ENCODE assay signal across 29 mouse cellular contexts in the genomic region with DNA sequence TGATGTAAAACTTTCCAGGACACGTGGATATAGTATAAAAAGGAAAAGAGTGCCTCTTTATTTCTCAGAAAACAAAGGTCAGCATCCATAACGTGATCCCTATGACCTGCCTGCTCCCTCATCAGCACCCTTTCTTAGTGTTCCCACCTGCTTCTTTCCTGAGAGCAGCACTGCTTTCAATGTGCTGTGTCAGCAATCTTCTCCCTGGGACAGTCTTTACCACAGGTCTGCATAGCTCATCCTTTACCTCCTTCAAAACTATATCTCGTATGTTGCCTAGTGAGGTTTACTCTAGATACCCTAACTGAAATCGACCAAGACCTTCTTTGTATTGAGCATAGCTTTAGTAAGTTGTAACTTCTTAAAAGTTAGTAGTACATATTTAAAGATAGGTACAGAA. TPM values are rescaled to one million over a fixed set of nuclear protein-coding genes. Genes with fewer than 3 reads are reported as not detected.
"Had no signal": no experiment of that assay in that cellular context is flagged by ENCODE, and none has a peak within 500 bp of the region (broad histone marks: within the 10 kb centered on the region; RNA-seq: fewer than 3 reads in every experiment).

No protein-coding gene starts in this region.

- ATAC-seq: forebrain, embryonic 13.5 days; forebrain, embryonic 14.5 days; forebrain, embryonic 15.5 days; forebrain, embryonic 16.5 days; forebrain, postnatal 0 days had no signal

- DNase-seq: cerebellum, adult 9-10 months; cerebellum, adult 9-11 months; cerebellum, postnatal 10 days; cerebellum, postnatal 14 days; cerebellum, postnatal 25 days; cerebellum, postnatal 36 days; embryo, embryonic 11 days; forebrain, postnatal 0 days; gastrocnemius, adult 2 months; gastrocnemius, postnatal 10 days; gastrocnemius, postnatal 14 days; gastrocnemius, postnatal 25 days; gastrocnemius, postnatal 36 days; heart, adult 11 months; heart, adult 18-20 months; heart, adult 2 months had no signal

- H3K9me3 ChIP-seq: embryonic facial prominence, embryonic 10.5 days; embryonic facial prominence, embryonic 12.5 days; embryonic facial prominence, embryonic 13.5 days; embryonic facial prominence, embryonic 15.5 days; forebrain, embryonic 10.5 days; forebrain, embryonic 12.5 days; forebrain, embryonic 13.5 days; forebrain, embryonic 15.5 days had no signal

- H3K4me1 ChIP-seq: embryonic facial prominence, embryonic 10.5 days; embryonic facial prominence, embryonic 12.5 days; embryonic facial prominence, embryonic 13.5 days; embryonic facial prominence, embryonic 15.5 days; forebrain, embryonic 10.5 days; forebrain, embryonic 12.5 days; forebrain, embryonic 13.5 days; forebrain, embryonic 15.5 days had no signal

- H3K9ac ChIP-seq: embryonic facial prominence, embryonic 12.5 days; embryonic facial prominence, embryonic 13.5 days; embryonic facial prominence, embryonic 15.5 days; forebrain, embryonic 12.5 days; forebrain, embryonic 13.5 days; forebrain, embryonic 15.5 days; forebrain, postnatal 0 days had no signal

- H3K27me3 ChIP-seq: embryonic facial prominence, embryonic 12.5 days; embryonic facial prominence, embryonic 13.5 days; embryonic facial prominence, embryonic 15.5 days; forebrain, embryonic 12.5 days; forebrain, embryonic 13.5 days; forebrain, embryonic 15.5 days had no signal

- H3K4me2 ChIP-seq: embryonic facial prominence, embryonic 12.5 days; embryonic facial prominence, embryonic 13.5 days; embryonic facial prominence, embryonic 15.5 days; forebrain, embryonic 12.5 days; forebrain, embryonic 13.5 days; forebrain, embryonic 15.5 days had no signal

- H3K4me3 ChIP-seq: embryonic facial prominence, embryonic 10.5 days; embryonic facial prominence, embryonic 12.5 days; embryonic facial prominence, embryonic 13.5 days; embryonic facial prominence, embryonic 15.5 days; erythroblast, embryonic 14.5 days; forebrain, embryonic 10.5 days; forebrain, embryonic 12.5 days; forebrain, embryonic 13.5 days; forebrain, embryonic 15.5 days; gastrocnemius, adult 2 months; heart, adult 2 months had no signal

- H3K27ac ChIP-seq: embryonic facial prominence, embryonic 10.5 days; embryonic facial prominence, embryonic 12.5 days; embryonic facial prominence, embryonic 13.5 days; embryonic facial prominence, embryonic 15.5 days; forebrain, embryonic 10.5 days; forebrain, embryonic 12.5 days; forebrain, embryonic 13.5 days; forebrain, embryonic 15.5 days; gastrocnemius, adult 2 months; heart, adult 2 months had no signal

- H3K36me3 ChIP-seq: embryonic facial prominence, embryonic 10.5 days; embryonic facial prominence, embryonic 12.5 days; embryonic facial prominence, embryonic 13.5 days; embryonic facial prominence, embryonic 15.5 days; forebrain, embryonic 10.5 days; forebrain, embryonic 12.5 days; forebrain, embryonic 15.5 days had no signal

RNA-seq across cellular contexts. Expression of a gene that starts 43.4 kb away (rescaled TPM):
- total RNA-seq: common myeloid progenitor, adult 5-6 weeks; granulocyte monocyte progenitor cell, adult 5-6 weeks had no signal
- polyA plus RNA-seq: erythroblast, embryonic 14.5 days had no signal
